Mouse (Mus musculus) E14TG2a.4 (cell line): ENCODE measurements around the gene Amh.

Experiments
- CTCF ChIP-seq: conservative IDR thresholded peaks from 2 replicates; pipeline ENCODE4 v1.5.1; 2014; ENCODE audit warnings: low read length
- POU5F1 ChIP-seq: IDR thresholded peaks from 2 replicates; pipeline ENCODE4 v1.6.1; 2014; ENCODE audit warnings: low read length, borderline replicate concordance

DNA sequence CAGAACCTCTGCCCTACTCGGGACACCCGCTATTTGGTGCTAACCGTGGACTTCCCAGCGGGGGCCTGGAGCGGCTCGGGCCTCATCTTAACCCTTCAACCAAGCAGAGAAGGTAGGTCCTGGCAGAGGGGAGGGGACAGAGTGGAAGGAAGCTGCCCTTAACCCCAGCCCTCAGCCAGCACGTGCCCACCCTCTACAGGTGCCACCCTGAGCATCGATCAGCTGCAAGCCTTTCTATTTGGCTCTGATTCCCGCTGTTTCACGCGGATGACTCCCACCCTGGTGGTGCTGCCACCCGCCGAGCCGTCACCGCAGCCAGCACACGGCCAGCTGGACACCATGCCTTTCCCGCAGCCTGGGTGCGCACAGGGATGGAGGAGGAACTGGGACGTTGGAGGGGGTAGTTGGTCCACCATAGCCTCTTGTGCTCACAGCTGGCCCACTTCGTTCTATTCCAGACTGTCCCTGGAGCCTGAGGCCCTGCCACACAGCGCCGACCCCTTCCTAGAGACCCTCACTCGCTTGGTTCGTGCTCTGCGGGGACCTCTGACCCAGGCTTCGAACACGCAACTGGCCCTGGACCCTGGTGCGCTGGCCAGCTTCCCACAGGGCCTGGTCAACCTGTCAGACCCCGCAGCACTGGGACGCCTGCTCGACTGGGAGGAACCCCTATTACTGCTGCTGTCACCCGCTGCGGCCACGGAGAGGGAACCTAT lies 1.5 kb downstream of the Amh start:
- TF ChIP-seq POU5F1 (no peak), CTCF (no peak)
